Mouse (Mus musculus): Measurements from ENCODE around the gene Anks6. TPM values are rescaled to one million over a fixed set of nuclear protein-coding genes. Genes with fewer than 3 reads are reported as not detected.
"Not testable (repeated sequence)": the region's sequence is repeated elsewhere in the genome, so short reads cannot be mapped to it uniquely, and the experiment has no call there.

Anks6 gene
- 1 to 10 TPM; 1.8 to 3.3 (median 2.9) TPM for total RNA-seq (2022)

- peak; percentile 70 for DNase-seq (ENCODE audit: low spot score)
Observed at GRCm38 (mm10) chr4:47056791-47057509, at the start of gene Anks6. TSS of gene Anks6 (minus strand) at chr4:47057427.

GRCm38 (mm10) chr4:47103561-47103960, 46.3 kb upstream of the Anks6 start:
- no peak for DNase-seq (ENCODE audit: low spot score)

- DNase-seq (ENCODE audit: low spot score) = no peak
Observed at GRCm38 (mm10) chr4:47093647-47094046, 36.4 kb upstream of the Anks6 start.

- no peak for DNase-seq (ENCODE audit: low spot score)
Observed at GRCm38 (mm10) chr4:47093161-47093560, 35.9 kb upstream of the Anks6 start.

- no peak for DNase-seq (ENCODE audit: low spot score)
Observed at GRCm38 (mm10) chr4:47092387-47093021, 35.3 kb upstream of the Anks6 start.

- no peak for DNase-seq (ENCODE audit: low spot score)
Observed at GRCm38 (mm10) chr4:47091493-47092386, 34.5 kb upstream of the Anks6 start, which contains the start of gene Galnt12. TSS of gene Galnt12 (plus strand) at chr4:47091909.

GRCm38 (mm10) chr4:47088671-47089070, 31.4 kb upstream of the Anks6 start:
- no peak for DNase-seq (ENCODE audit: low spot score)

- no peak for DNase-seq (ENCODE audit: low spot score)
Observed at GRCm38 (mm10) chr4:47083824-47084223, 26.6 kb upstream of the Anks6 start.

- DNase-seq (ENCODE audit: low spot score) = no peak
Observed at GRCm38 (mm10) chr4:47080647-47081010, 23.4 kb upstream of the Anks6 start.

- DNase-seq (ENCODE audit: low spot score) = no peak
Observed at GRCm38 (mm10) chr4:47079997-47080646, 22.9 kb upstream of the Anks6 start.

- DNase-seq (ENCODE audit: low spot score) = no peak
Observed at GRCm38 (mm10) chr4:47075054-47075453, 17.8 kb upstream of the Anks6 start.

- DNase-seq (ENCODE audit: low spot score) = no peak
Observed at GRCm38 (mm10) chr4:47060900-47061299, 3.7 kb upstream of the Anks6 start.

- no peak for DNase-seq (ENCODE audit: low spot score)
Observed at GRCm38 (mm10) chr4:47057510-47058325, 491 bp upstream of the Anks6 start.

- no peak for DNase-seq (ENCODE audit: low spot score)
Observed at GRCm38 (mm10) chr4:47055570-47056080, 1.6 kb downstream of the Anks6 start.

- DNase-seq (ENCODE audit: low spot score) = not testable (repeated sequence)
Observed at GRCm38 (mm10) chr4:47055170-47055569, 2.1 kb downstream of the Anks6 start.

GRCm38 (mm10) chr4:47051905-47052304, 5.3 kb downstream of the Anks6 start:
- no peak for DNase-seq (ENCODE audit: low spot score)

- no peak for DNase-seq (ENCODE audit: low spot score)
Observed at GRCm38 (mm10) chr4:47050642-47051381, 6.4 kb downstream of the Anks6 start.

GRCm38 (mm10) chr4:47050167-47050566, 7.1 kb downstream of the Anks6 start:
- DNase-seq (ENCODE audit: low spot score) = peak; percentile 85

GRCm38 (mm10) chr4:47049216-47049615, 8.0 kb downstream of the Anks6 start:
- DNase-seq (ENCODE audit: low spot score) = no peak

GRCm38 (mm10) chr4:47047765-47048164, 9.5 kb downstream of the Anks6 start:
- no peak for DNase-seq (ENCODE audit: low spot score)

Data from heart, adult 8-10 months (tissue).